Mouse (Mus musculus): ENCODE results near the gene Mpnd. TPM values are rescaled to one million over a fixed set of nuclear protein-coding genes. Genes with fewer than 3 reads are reported as not detected.
A peak's percentile ranks its signal among the peaks of the same experiment; 100 is the strongest.

Mpnd gene
- total and polyA plus RNA-seq, 2 experiments from 2014 or later = 91.6 to 293 TPM

DNA sequence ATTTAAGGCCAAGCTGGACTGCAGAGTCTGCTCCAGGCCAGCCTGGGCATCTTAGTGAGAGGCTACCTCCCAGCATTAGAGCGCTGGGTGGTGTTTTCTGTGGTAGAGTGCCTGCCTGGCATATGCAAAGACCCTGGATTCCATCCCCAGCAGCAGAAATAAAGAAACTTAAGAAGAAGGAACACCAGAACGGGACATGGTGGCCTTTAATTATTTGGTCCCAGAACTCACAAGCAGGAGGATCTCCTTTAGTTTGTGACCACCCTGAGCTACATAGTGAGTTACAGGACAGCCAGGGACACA is 47.0 kb upstream of the Mpnd start:
- Histone ChIP-seq H3K27ac (ENCODE audit: low read depth, low read length) (peak overlapping the region; percentile 82), H3K4me1 (ENCODE audit: insufficient read depth, low read length) (peaks cover 10% of the 10 kb centered on the region; the same call in 1 of the 2 replicates), H3K4me2 (ENCODE audit: low read depth, low read length, poor library complexity, severe bottlenecking) (peak overlapping the region; percentile 57), H3K4me3 (ENCODE audit: low read depth, low read length) (peak overlapping the region; percentile 42), H3K9me3 (ENCODE audit: low read length) (no peaks in the 10 kb centered on the region), H3K9ac (replicated peaks; ENCODE audit: low read length, poor library complexity, severe bottlenecking) (0 out of 2 replicates have a peak overlapping the region, but pooled peaks have one; percentile 24), H3K27me3 (ENCODE audit: insufficient read depth, low read length) (no peaks in the 10 kb centered on the region), H3K36me3 (ENCODE audit: insufficient read depth, low read length) (peaks cover 10% of the 10 kb centered on the region)
- 21% methylated on average over 2 of the region's 2 CpGs for WGBS
- DNase-seq (ENCODE audit: low spot score) (no peak), ATAC-seq (ENCODE audit: low FRiP score) (no peak)
- no peak for TF ChIP-seq CTCF (IDR thresholded peaks at IDR 0.05)

GRCm38 (mm10) chr17:55958918-55959728 is 46.4 kb upstream of the Mpnd start, which contains the start of gene Yju2:
Yju2 (plus strand) TSS chr17:55959099.
- ATAC-seq (ENCODE audit: low FRiP score) = peak; percentile 93
- DNase-seq (ENCODE audit: low spot score) = peak; percentile 98
- Histone ChIP-seq H3K27ac (ENCODE audit: low read depth, low read length) (peak within 1 kb of the TSS; percentile 82), H3K4me3 (ENCODE audit: low read depth, low read length) (peak within 1 kb of the TSS; percentile 42), H3K4me1 (ENCODE audit: insufficient read depth, low read length) (peaks cover 10% of the 10 kb centered on the region; the same call in 1 of the 2 replicates), H3K9me3 (ENCODE audit: low read length) (no peaks in the 10 kb centered on the region), H3K36me3 (ENCODE audit: insufficient read depth, low read length) (peaks cover 13% of the 10 kb centered on the region), H3K9ac (replicated peaks; ENCODE audit: low read length, poor library complexity, severe bottlenecking) (peak within 1 kb of the TSS; percentile 48; the same call in 1 of the 2 replicates), H3K4me2 (ENCODE audit: low read depth, low read length, poor library complexity, severe bottlenecking) (peak within 1 kb of the TSS; percentile 57), H3K27me3 (ENCODE audit: insufficient read depth, low read length) (no peaks in the 10 kb centered on the region)
- TF ChIP-seq CTCF (IDR thresholded peaks at IDR 0.05) = no peak
- under 1% methylated on average over 44 of the region's 46 CpGs for WGBS

DNA sequence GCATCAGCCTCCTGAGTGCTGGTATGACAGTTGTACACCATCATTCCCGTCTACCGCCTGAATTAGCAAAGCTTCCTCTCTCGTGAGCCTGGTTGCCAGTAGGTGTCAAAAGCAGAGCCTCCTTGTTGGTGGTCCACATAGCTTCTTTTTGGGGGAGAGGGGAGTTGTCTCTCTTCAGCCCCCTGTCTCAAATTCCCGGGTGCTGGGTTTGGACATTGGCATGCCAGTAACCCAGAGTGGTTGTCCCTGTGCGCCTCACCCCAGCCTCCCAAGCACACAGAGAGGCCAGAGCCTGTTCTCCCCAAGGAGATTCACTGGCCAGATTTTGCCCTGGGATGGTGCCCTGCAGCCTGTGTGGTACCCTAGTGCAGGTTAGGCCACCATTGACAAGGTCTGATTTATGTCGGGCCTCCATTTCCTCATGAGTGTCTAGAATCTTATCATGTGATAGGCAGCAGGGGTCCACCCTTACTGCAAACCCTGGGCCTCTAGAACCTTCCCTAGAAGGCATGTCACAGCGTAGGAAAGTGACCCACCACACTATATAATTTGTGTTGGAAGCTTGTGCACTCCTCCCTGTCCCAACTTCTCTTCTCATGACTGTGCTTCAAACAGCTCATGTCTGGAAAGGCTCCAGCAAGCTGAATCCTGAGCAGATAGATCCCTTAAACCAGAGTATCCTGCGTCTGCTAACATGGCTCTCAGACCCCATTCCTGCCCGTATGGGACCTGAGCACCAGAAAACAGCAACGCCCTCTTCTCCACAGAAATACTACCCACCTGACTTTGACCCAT is 45.4 kb upstream of the Mpnd start:
- ATAC-seq (ENCODE audit: low FRiP score) (no peak), DNase-seq (ENCODE audit: low spot score) (no peak)
- TF ChIP-seq CTCF (IDR thresholded peaks at IDR 0.05) = no peak
- peak overlapping the region; percentile 82; the same call in 1 of the 2 replicates for H3K27ac ChIP-seq (ENCODE audit: low read depth, low read length)
- peaks cover 10% of the 10 kb centered on the region; the same call in 1 of the 2 replicates for H3K4me1 ChIP-seq (ENCODE audit: insufficient read depth, low read length)
- peak overlapping the region; percentile 36; the same call in 1 of the 2 replicates for H3K9ac ChIP-seq (replicated peaks; ENCODE audit: low read length, poor library complexity, severe bottlenecking)
- H3K27me3 ChIP-seq (ENCODE audit: insufficient read depth, low read length) = no peaks in the 10 kb centered on the region
- H3K4me2 ChIP-seq (ENCODE audit: low read depth, low read length, poor library complexity, severe bottlenecking) = peak overlapping the region; percentile 44
- H3K4me3 ChIP-seq (ENCODE audit: low read depth, low read length) = peak overlapping the region; percentile 42
- no peaks in the 10 kb centered on the region for H3K9me3 ChIP-seq (ENCODE audit: low read length)
- peaks cover 16% of the 10 kb centered on the region for H3K36me3 ChIP-seq (ENCODE audit: insufficient read depth, low read length)
- 81% methylated on average over 10 of the region's 10 CpGs for WGBS

DNA sequence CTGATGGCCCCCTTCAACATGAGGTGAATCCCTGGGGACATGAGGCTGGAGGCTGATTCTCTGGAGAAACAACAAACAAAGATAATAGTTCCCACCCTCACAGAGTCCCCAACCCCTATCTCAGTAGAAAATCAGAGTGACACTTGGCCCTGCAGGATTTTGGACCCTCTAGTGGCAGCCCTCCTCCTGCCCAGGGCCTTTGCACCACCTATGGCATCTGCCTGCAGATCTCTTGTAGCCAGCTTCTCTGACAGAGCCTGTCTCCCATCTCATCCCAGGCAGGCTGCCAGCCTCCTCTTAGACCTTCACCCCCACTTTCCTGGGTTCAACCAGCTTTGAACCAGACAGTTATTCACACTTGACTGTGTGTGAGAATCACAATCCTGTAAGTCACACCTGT is 44.7 kb upstream of the Mpnd start:
- no peak overlapping the region for H3K27ac ChIP-seq (ENCODE audit: low read depth, low read length)
- ATAC-seq (ENCODE audit: low FRiP score) (no peak), DNase-seq (ENCODE audit: low spot score) (no peak)
- H3K4me1 ChIP-seq (ENCODE audit: insufficient read depth, low read length) = peaks cover 10% of the 10 kb centered on the region; the same call in 1 of the 2 replicates
- no peaks in the 10 kb centered on the region for H3K9me3 ChIP-seq (ENCODE audit: low read length)
- no peak overlapping the region for H3K4me3 ChIP-seq (ENCODE audit: low read depth, low read length)
- H3K36me3 ChIP-seq (ENCODE audit: insufficient read depth, low read length) = peaks cover 19% of the 10 kb centered on the region
- H3K4me2 ChIP-seq (ENCODE audit: low read depth, low read length, poor library complexity, severe bottlenecking) = no peak overlapping the region
- no peak overlapping the region for H3K9ac ChIP-seq (replicated peaks; ENCODE audit: low read length, poor library complexity, severe bottlenecking)
- TF ChIP-seq CTCF (IDR thresholded peaks at IDR 0.05) = no peak
- H3K27me3 ChIP-seq (ENCODE audit: insufficient read depth, low read length) = no peaks in the 10 kb centered on the region

GRCm38 (mm10) chr17:55961631-55962030 is 43.9 kb upstream of the Mpnd start:
- no peak overlapping the region for H3K9ac ChIP-seq (replicated peaks; ENCODE audit: low read length, poor library complexity, severe bottlenecking)
- peaks cover 10% of the 10 kb centered on the region; the same call in 1 of the 2 replicates for H3K4me1 ChIP-seq (ENCODE audit: insufficient read depth, low read length)
- 91% methylated on average over 7 of the region's 7 CpGs for WGBS
- H3K27ac ChIP-seq (ENCODE audit: low read depth, low read length) = no peak overlapping the region
- TF ChIP-seq CTCF (IDR thresholded peaks at IDR 0.05) = no peak
- H3K4me3 ChIP-seq (ENCODE audit: low read depth, low read length) = no peak overlapping the region
- H3K9me3 ChIP-seq (ENCODE audit: low read length) = no peaks in the 10 kb centered on the region
- H3K36me3 ChIP-seq (ENCODE audit: insufficient read depth, low read length) = peaks cover 22% of the 10 kb centered on the region
- ATAC-seq (ENCODE audit: low FRiP score) (no peak), DNase-seq (ENCODE audit: low spot score) (no peak)
- H3K27me3 ChIP-seq (ENCODE audit: insufficient read depth, low read length) = no peaks in the 10 kb centered on the region
- H3K4me2 ChIP-seq (ENCODE audit: low read depth, low read length, poor library complexity, severe bottlenecking) = no peak overlapping the region
